Mouse (Mus musculus): ENCODE measurements around the gene Fndc10. TPM values are rescaled to one million over a fixed set of nuclear protein-coding genes. Genes with fewer than 3 reads are reported as not detected.
"Not testable (repeated sequence)": the region's sequence is repeated elsewhere in the genome, so short reads cannot be mapped to it uniquely, and the experiment has no call there.

Fndc10 gene
- polyA plus RNA-seq, 1 experiment from 2014 or later = 12.1 TPM

- H3K27me3 ChIP-seq (ENCODE audit: insufficient read depth, low read length) = no peaks in the 10 kb centered on the region
- ATAC-seq (replicated peaks; ENCODE audit: low FRiP score, low read depth) (no peak), DNase-seq (ENCODE audit: low spot score) (no peak)
- no peaks in the 10 kb centered on the region for H3K9me3 ChIP-seq (replicated peaks; ENCODE audit: low read length)
- no peak overlapping the region for H3K27ac ChIP-seq
- no peak overlapping the region for H3K4me2 ChIP-seq (ENCODE audit: low read length)
- no peaks in the 10 kb centered on the region for H3K36me3 ChIP-seq (ENCODE audit: insufficient read depth, low read length)
- no peak overlapping the region for H3K9ac ChIP-seq (ENCODE audit: low read depth, low read length)
- peak; percentile 61 for TF ChIP-seq CTCF (IDR thresholded peaks at IDR 0.05; ENCODE audit: low read depth)
- no peaks in the 10 kb centered on the region for H3K4me1 ChIP-seq (replicated peaks; ENCODE audit: insufficient read depth, low read length)
- no peak overlapping the region for H3K4me3 ChIP-seq (replicated peaks; ENCODE audit: low read depth, low read length)
- 78% methylated on average over 2 of the region's 2 CpGs for WGBS
Observed at GRCm38 (mm10) chr4:155675991-155676390, 18.2 kb upstream of the Fndc10 start.

DNA sequence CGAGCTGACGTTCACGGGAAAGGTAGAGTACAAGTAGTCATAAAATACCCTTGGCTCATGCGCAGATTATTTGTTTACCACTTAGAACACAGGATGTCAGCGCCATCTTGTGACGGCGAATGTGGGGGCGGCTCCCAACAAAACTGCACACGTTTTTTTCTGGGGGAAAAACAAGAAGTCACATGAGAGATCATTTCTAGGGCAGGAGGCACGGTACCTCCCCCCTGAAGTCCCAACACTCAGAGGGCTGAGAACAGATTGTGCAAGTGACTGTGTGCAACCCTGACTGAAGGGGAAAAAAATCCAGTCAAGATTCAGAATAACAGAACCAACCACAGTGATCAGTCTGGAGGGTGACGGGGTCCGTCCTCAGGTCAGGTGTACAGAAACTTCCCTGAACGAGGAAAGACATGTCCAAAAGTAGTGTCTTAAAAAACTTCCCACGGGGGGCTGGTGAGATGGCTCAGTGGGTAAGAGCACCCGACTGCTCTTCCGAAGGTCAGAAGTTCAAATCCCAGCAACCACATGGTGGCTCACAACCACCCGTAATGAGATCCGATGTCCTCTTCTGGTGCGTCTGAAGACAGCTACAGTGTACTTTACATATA, 10.4 kb upstream of the Fndc10 start:
- not testable (repeated sequence) for H3K4me1 ChIP-seq (replicated peaks; ENCODE audit: insufficient read depth, low read length); H3K4me3 ChIP-seq (replicated peaks; ENCODE audit: low read depth, low read length); H3K27me3 ChIP-seq (ENCODE audit: insufficient read depth, low read length); H3K4me2 ChIP-seq (ENCODE audit: low read length); H3K36me3 ChIP-seq (ENCODE audit: insufficient read depth, low read length); ATAC-seq (replicated peaks; ENCODE audit: low FRiP score, low read depth); H3K9me3 ChIP-seq (replicated peaks; ENCODE audit: low read length); DNase-seq (ENCODE audit: low spot score); H3K9ac ChIP-seq (ENCODE audit: low read depth, low read length); H3K27ac ChIP-seq
- WGBS = 91% methylated on average over 16 of the region's 19 CpGs

GRCm38 (mm10) chr4:155687764-155688163, 6.4 kb upstream of the Fndc10 start:
- H3K36me3 ChIP-seq (ENCODE audit: insufficient read depth, low read length); H3K9me3 ChIP-seq (replicated peaks; ENCODE audit: low read length); ATAC-seq (replicated peaks; ENCODE audit: low FRiP score, low read depth); DNase-seq (ENCODE audit: low spot score); H3K4me2 ChIP-seq (ENCODE audit: low read length); H3K27ac ChIP-seq; H3K4me3 ChIP-seq (replicated peaks; ENCODE audit: low read depth, low read length); H3K9ac ChIP-seq (ENCODE audit: low read depth, low read length); H3K27me3 ChIP-seq (ENCODE audit: insufficient read depth, low read length); H3K4me1 ChIP-seq (replicated peaks; ENCODE audit: insufficient read depth, low read length): not testable (repeated sequence)
- WGBS = 72% methylated on average over 4 of the region's 4 CpGs

DNA sequence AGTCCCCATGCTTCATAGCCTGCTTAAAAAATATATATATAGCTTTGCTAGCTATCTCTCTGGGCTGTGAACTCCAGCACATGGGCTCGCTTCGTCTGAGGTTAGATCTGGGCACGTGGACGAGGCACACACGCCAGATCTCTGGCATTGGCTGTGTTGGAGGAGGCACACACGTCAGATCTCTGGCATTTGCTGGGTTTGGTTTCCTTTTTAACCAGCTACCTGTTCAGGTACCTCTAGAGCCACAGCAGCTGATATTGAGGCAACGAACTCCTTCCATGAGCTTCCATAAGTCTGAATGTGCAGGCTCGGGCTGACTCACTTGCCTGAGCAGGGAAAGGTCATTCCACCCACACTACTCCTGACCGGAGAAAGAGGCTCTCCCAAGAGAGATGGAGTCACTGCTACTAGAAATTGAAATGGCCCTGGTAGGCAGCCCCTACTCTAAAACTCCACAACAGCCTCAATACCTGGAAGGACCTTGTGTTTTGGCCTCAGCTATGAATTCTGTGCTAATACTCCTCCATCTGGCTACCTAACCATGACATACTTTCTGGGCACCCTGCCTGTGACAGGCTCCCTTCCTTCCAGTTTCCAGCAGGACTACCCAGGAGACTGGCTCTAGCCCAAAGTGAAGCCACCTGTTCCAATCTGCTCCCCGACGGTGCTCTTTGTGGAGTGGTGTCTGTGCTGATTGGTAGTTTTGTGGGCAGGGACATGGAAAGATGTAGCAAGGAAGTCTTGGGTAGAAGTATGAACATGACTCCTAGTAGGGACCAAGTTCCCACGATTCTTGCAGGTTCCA, 3.4 kb upstream of the Fndc10 start:
- Histone ChIP-seq H3K9me3 (replicated peaks; ENCODE audit: low read length) (no peaks in the 10 kb centered on the region), H3K4me3 (replicated peaks; ENCODE audit: low read depth, low read length) (no peak overlapping the region), H3K4me2 (ENCODE audit: low read length) (no peak overlapping the region), H3K4me1 (replicated peaks; ENCODE audit: insufficient read depth, low read length) (0 out of 2 replicates have a peak, but pooled peaks cover 6% of the 10 kb centered on the region), H3K27me3 (ENCODE audit: insufficient read depth, low read length) (no peaks in the 10 kb centered on the region), H3K27ac (no peak overlapping the region), H3K9ac (ENCODE audit: low read depth, low read length) (no peak overlapping the region), H3K36me3 (ENCODE audit: insufficient read depth, low read length) (no peaks in the 10 kb centered on the region)
- no peak for TF ChIP-seq CTCF (IDR thresholded peaks at IDR 0.05; ENCODE audit: low read depth)
- ATAC-seq (replicated peaks; ENCODE audit: low FRiP score, low read depth) = no peak
- DNase-seq (ENCODE audit: low spot score) = no peak
- 77% methylated on average over 12 of the region's 12 CpGs for WGBS

- ATAC-seq (replicated peaks; ENCODE audit: low FRiP score, low read depth) (no peak), DNase-seq (ENCODE audit: low spot score) (no peak)
- TF ChIP-seq CTCF (IDR thresholded peaks at IDR 0.05; ENCODE audit: low read depth) = no peak
- WGBS = 97% methylated on average over 3 of the region's 3 CpGs
- H3K27me3 ChIP-seq (ENCODE audit: insufficient read depth, low read length) = no peaks in the 10 kb centered on the region
- H3K4me2 ChIP-seq (ENCODE audit: low read length) = no peak overlapping the region
- no peak overlapping the region for H3K9ac ChIP-seq (ENCODE audit: low read depth, low read length)
- no peaks in the 10 kb centered on the region for H3K9me3 ChIP-seq (replicated peaks; ENCODE audit: low read length)
- H3K4me3 ChIP-seq (replicated peaks; ENCODE audit: low read depth, low read length) = no peak overlapping the region
- H3K36me3 ChIP-seq (ENCODE audit: insufficient read depth, low read length) = no peaks in the 10 kb centered on the region
- H3K4me1 ChIP-seq (replicated peaks; ENCODE audit: insufficient read depth, low read length) = 0 out of 2 replicates have a peak, but pooled peaks cover 6% of the 10 kb centered on the region
- no peak overlapping the region for H3K27ac ChIP-seq
Observed at GRCm38 (mm10) chr4:155692421-155692820, 1.7 kb upstream of the Fndc10 start.

GRCm38 (mm10) chr4:155694482-155695401, 600 bp downstream of the Fndc10 start:
- H3K27ac ChIP-seq = 0 out of 2 replicates have a peak overlapping the region, but pooled peaks have one; percentile 19
- peak overlapping the region; percentile 75 for H3K9ac ChIP-seq (ENCODE audit: low read depth, low read length)
- H3K4me2 ChIP-seq (ENCODE audit: low read length) = peak overlapping the region; percentile 96
- peak; percentile 51 for DNase-seq (ENCODE audit: low spot score)
- peak overlapping the region; percentile 66 for H3K4me3 ChIP-seq (replicated peaks; ENCODE audit: low read depth, low read length)
- H3K4me1 ChIP-seq (replicated peaks; ENCODE audit: insufficient read depth, low read length) = 0 out of 2 replicates have a peak, but pooled peaks cover 6% of the 10 kb centered on the region
- no peaks in the 10 kb centered on the region for H3K27me3 ChIP-seq (ENCODE audit: insufficient read depth, low read length)
- 0 out of 2 replicates have a peak, but pooled peaks have one; percentile 34 for TF ChIP-seq CTCF (IDR thresholded peaks at IDR 0.05; ENCODE audit: low read depth)
- H3K36me3 ChIP-seq (ENCODE audit: insufficient read depth, low read length) = no peaks in the 10 kb centered on the region
- H3K9me3 ChIP-seq (replicated peaks; ENCODE audit: low read length) = no peaks in the 10 kb centered on the region
- under 1% methylated on average over 85 of the region's 92 CpGs for WGBS
- peak; percentile 57 for ATAC-seq (replicated peaks; ENCODE audit: low FRiP score, low read depth)
